Mouse (Mus musculus): ENCODE results near the gene Dhodh. TPM values are rescaled to one million over a fixed set of nuclear protein-coding genes. Genes with fewer than 3 reads are reported as not detected.
A peak's percentile ranks its signal among the peaks of the same experiment; 100 is the strongest.

The Dhodh gene
- 10 to 100 TPM; 14.1 to 18.7 TPM for total RNA-seq (2021)

DNA sequence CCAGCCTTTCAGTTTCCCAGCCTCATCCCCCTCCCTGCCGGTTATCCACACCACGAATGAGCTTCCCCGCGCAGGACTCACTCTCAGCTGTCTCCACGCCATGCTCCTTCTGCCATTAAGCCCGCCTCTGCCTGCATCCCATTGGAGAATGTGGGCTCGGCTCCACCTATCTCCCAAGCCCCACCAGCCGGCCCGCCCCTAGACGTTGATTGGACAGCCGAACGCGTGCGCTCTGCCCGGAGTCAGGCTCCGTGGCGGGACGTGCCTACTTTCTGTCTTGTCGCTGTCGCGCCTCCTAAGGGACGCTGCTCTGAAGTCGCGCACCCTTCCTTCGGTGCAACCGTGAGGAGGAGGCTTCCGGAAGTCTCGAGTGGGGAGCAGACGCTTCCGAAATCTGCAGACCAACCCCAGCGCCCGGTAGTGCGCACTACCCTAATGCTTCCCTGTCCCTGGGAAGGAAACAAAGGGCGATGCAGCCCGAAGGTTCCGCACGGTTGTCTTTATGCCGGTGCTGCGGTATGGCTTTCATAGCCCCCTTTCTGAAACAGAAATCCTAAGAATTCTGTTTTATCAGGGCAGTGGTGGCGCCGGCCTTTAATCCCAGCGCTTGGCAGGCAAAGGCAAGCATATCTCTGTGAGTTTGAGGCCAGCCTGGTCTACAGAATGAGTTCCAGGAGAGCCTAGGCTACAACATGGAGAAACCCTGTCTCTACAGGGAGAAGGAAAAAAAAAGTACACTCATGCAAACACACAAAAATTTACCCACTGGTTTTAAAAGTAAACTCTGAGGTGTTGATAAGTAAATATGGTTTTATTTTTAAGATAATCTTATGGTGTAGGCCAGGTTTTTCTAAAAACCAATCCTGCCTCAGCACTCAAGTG is at the start of gene Dhodh:
TSS of gene Dhodh (minus strand) at position 403 of the 882 bp plus-strand sequence.
- intact Hi-C loops (cut with DNase I), result loop anchor here (2.0 to 5.0 kb wide), 3 partner anchors 42 to 99 kb away; partner anchors contain the start of genes Ist1 and Zfp821
- peak; percentile 97 to 98 for DNase-seq

DNA sequence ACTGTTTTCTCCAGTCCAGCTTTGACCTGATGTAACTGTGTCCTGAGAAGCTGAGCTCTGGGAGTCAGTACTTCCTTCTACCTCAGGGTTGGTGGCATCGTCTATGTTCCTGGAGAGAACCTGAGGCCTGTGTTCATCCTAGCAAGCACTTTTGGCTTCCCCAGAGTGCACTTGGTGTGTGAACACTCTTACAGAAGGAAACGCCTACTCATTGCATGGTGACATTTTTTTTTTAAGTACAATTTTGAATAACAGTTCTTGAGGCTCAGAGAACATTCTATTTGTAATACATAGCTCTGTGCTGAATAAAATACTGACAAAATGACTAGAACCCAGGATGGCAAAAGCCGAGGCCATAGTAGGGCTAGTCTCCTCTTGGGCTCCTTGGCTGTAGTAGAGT is 48.4 kb upstream of the Dhodh start:
- intact Hi-C loops (cut with DNase I), result no loop called here
- no peak for DNase-seq

DNA sequence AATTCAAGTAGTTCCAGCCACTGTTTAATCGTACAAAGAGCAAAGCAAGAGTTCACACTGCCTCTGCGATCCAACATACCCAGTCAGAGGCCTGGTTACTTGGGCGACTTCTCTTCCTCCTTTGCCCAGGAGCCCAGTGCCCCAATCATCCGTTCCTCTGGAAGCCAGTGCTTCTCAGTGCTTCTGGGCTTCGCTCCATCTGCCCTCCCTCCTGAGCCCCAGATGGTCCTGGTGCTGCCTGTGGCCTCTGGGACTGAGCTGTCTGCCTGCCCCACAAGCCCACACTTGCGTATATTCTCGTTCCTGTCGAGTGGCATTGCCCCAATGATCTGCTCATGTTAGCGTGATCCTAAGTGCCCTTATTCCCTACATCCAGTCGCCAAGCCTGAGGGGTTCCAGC is 42.3 kb upstream of the Dhodh start:
- no peak for DNase-seq
- intact Hi-C loops (cut with DNase I), result no loop called here

DNA sequence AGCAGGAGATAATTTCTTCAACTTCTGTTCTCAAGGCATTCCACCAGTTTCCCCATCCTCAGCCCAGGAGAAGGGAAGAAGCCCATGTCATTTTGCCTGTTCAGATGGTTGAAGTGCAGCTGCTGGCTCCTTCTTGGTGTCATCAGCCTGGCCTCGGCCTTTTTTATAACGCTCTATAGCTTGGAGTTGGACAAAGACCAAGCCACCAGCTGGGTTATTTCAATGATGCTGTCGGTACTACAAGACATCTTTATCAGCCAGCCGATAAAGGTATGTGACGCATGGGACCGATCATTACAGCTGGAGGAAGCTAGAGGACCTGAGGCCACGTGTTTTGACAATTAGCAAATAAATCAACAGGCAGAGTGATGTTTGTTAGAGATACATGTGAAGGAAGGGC is 40.0 kb upstream of the Dhodh start:
- DNase-seq, result no peak
- intact Hi-C loops (cut with DNase I), result no loop called here

DNA sequence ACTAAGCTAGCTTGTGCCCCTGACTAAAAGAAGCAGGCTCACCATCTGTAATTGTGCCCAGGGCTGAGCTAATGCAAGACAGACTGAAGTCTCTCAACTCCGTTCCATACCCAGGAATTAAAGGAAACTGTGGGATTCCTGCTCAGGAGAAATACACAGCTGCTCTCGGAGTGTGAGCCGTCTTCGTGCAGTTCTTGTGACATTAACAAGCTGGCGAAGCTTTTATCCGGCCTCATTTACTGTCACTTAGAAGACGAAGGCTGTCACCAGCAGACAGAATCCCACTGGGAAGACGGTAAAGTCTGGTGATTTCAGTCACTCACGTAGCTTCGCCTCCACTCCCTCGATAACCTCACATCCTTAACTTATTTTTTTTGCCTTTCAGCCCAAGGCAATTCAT is 38.9 kb upstream of the Dhodh start:
- no peak for DNase-seq
- intact Hi-C loops (cut with DNase I), result no loop called here

DNA sequence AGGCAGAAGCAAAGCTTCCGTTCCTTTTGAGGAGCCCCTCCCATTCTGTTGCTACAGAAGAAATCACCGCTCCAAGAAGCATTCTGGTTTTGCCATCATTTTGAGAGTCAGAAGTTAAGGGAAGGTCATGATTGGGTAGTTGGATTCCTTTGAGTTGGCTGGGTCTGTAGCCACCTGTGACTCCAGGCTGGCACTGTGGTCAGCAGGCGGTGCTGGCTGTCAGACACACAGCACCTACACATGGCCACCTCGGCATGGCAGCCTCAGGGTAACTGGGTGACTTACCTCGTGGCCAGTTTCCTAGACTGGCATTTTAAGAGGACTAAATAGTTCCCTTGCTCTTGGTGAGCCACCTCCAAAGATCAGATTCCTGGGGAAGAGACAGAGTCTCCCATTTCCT is 32.8 kb upstream of the Dhodh start:
- intact Hi-C loops (cut with DNase I), result no loop called here

DNA sequence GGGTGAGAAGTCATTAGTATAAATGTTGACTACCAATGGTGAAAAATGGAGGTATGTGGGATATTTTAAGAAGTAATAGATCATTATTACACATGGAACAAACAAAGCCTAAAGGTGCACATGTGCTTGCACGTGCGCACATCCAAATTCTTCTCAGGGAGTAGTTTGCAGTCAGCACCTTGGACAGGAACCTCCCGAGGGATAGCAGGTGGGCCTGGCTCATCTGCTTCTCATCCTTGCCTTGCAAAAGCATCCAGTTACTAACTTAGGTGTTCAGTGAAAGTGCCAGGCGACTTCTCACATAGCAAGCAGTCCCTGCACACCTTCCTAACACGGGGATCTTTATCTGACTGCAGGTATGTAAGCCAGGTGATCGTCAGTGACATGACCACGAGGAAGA is 31.9 kb upstream of the Dhodh start:
- no peak for DNase-seq

More for the DNA sequence above, 32.8 kb upstream of the Dhodh start:
- no peak for DNase-seq

DNA sequence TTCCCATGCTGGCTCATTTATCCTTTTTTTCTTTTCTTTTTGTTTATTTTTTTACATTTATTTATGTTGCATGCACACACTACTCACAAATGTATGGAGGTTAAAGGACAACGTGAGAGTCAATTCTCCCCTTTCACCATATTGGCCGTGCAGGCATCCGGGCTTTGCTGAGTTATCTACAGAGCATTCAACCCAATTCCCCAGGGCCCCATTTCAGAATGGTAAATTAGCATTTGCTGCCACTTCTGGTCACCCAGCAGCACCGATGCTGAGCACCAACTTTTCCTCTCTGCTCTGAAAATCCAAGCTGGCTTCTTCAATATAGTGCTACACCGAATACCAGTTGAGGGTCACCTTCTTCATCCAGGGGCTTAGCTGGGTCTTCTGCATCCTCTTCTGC is 30.4 kb upstream of the Dhodh start:
- intact Hi-C loops (cut with DNase I), result no loop called here
- DNase-seq, result no peak

More for the DNA sequence above, 31.9 kb upstream of the Dhodh start:
- intact Hi-C loops (cut with DNase I), result no loop called here

DNA sequence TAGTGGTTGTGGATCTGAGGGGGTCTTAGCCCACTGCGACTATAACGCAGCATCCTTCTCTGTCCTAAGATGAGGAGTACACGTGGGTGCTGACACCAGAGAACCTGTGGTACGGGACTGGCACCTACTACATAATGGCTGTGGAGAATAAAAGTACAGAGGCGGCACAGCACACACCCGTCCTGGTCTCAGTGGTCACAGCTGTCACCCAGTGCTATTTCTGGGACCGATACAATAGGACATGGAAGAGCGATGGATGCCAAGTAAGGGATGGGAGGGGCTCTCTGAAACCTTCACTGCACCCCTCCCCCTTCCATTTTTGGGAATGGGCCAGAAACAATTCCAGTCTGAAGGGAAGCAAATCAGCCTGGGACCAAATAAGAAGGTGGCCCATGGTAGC is 26.7 kb upstream of the Dhodh start:
- intact Hi-C loops (cut with DNase I), result no loop called here
- DNase-seq, result no peak

DNA sequence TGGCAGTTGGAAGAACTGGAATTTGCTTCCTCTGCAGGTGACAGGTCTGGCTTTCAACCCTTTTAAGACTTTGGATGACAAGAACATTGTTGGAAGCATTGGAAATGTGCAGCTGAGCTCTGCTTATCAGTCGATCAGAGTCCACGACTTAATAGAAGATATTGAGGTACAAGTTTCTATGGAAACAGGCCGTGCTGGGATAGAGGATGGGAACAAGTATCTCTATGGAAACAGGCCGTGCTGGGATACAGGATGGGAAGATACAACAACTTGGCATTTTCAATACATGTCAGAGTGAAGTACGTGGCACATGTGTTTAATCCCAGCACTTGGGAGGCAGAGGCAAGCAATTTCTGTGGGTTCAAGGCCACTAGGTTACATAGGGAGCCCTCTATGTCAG is 24.0 kb upstream of the Dhodh start:
- DNase-seq, result no peak

DNA sequence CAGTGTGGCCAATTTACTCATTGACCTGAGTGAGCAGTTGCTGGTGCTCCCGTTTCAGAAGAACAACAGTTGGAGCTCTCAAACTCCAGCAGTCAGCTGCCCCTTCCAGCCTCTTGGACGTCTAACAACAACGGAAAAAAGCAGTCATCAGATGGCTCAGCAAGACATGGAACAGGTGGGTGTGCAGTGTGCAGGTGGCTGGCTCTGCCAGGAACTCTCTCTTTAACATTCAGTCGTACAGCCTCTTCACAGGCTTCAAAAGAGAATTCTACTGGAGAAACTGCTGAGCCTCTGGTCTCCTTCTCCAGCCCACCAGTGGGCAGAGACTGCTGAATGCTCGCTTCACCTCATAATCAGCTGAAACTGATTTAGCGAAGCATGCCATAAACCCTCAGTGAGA is 20.2 kb upstream of the Dhodh start:
- intact Hi-C loops (cut with DNase I), result no loop called here
- DNase-seq, result no peak

More for the DNA sequence above, 24.0 kb upstream of the Dhodh start:
- intact Hi-C loops (cut with DNase I), result no loop called here

DNA sequence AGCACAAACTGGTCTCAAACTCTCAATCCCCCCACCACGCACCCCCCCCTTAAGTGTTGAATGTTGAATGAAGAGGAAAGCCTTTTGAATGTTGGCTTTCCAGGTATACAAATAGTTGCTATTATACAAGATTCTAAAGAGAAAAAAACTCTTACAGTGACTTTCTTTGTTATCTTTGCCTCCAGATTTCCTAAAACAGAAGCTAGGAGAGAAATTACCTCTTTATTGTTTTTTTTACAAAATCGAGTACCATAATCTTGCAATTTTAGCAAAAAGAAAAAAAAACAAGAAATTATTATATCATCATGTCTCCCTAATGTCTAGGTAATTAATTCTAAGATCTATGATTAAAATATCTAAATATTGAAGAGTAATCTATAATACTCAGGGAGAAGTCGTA is 7.1 kb upstream of the Dhodh start:
- intact Hi-C loops (cut with DNase I), result no loop called here
- DNase-seq, result no peak

DNA sequence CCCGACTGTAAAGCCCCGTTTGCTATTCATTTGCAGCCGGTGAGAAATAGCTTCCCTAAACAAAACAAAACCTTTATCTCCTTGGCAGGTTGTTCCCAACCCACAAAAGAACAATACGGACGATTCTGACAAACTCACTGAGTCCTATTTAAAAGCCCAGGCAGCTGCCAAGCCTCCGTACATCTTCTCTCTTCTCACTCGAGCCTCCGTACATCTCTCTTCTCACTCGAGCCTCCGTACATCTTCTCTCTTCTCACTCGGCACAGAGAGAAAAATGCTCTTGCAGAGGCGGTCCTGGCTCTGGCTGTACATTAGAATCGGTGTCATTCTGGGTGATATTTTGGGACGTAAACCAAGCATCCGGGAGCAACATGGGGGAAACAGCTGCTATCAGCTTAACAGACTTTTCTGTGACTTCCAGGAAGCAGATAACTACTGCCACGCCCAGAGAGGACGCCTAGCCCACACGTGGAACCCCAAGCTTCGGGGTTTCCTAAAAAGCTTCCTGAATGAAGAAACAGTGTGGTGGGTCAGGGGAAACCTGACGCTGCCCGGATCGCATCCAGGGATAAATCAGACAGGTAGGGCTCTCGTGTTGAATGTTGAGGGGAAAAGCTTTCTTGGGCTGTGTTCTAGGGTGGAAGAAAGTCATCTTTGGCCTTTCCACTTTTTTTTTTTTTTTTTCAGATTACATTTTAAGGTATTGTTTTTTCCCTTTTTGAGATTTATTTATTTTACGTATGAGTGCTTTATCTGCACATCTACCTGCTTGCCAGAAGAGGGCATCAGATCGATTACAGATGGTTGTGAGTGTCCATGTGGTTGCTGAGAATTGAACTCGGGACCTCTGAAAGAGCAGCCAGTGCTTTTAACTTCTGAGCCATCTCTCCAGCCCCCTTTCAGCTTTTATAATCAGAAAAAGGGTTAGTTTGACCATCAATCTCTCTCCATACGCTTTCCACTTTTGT is 6.1 kb upstream of the Dhodh start, which contains the start of gene Pkd1l3:
TSS of gene Pkd1l3 (plus strand) at position 275 of the 968 bp plus-strand sequence.
- no peak for DNase-seq
- intact Hi-C loops (cut with DNase I), result loop anchor here (5.0 kb wide), 1 partner anchor 163 kb away; the partner anchor contains the start of gene Ap1g1

DNA sequence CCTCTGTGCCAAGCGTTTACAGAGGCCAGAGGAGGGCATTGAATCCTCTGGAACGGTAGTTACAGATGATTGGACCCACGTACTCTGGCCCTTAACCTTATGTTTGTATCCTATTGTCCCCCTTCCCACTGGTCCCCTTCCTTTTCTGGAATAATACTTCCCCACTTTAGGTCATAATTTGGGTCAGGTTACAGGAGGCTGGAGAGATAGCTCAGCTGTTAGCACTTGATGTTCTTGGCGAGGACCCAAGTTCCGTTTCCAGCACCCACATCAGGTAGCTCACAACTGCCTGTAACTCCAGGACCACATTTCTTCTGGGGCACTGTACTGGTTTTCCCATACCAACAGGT is 655 bp upstream of the Dhodh start:
- DNase-seq, result peak; percentile 33 to 34
- intact Hi-C loops (cut with DNase I), result loop anchor here (2.0 to 5.0 kb wide), 3 partner anchors 42 to 98 kb away; partner anchors contain the start of genes Ist1 and Zfp821

DNA sequence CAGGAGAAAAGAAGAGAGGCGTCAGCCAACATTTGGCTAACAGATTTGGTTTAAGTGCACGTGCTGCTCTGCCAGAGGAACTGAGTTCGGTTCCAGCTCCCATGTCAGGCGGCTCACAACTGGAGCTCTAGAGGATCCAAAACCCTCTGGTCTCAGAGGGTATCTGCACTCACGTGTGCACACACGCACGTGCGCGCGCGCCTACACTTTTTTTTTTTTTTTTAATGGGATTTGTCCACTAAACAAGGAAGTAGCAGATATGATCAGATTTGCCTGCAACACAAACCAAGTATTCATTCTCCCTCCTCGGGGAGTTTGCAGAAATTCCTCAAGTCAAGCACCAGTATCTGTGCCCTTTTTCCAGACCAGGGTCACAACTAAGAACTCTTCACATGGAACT is 823 bp downstream of the Dhodh start:
- intact Hi-C loops (cut with DNase I), result loop anchor here (2.0 to 5.0 kb wide), 3 partner anchors 41 to 100 kb away; partner anchors contain the start of genes Ist1 and Zfp821
- no peak for DNase-seq

DNA sequence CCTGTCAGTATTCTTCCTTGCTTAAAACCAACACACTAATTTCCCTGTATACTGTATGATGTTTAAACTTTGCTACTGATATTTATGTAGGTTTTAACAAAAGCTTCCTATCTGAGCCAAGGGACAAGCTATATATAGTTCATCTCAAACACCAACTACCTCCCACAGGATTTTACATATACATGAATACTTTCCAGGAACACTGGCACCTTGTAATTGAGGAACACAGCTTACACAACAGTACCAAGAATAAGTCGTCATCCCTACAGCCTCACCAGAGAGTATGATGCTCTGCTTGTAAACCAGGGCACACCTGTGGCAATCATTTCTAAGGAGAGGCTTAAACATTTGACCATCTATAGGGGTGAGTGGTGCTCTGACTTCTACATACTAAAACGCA is 1.7 kb downstream of the Dhodh start:
- intact Hi-C loops (cut with DNase I), result loop anchor here (5.0 kb wide), 2 partner anchors 86 to 101 kb away; partner anchors contain the start of genes Ist1 and Zfp821
- no peak for DNase-seq

DNA sequence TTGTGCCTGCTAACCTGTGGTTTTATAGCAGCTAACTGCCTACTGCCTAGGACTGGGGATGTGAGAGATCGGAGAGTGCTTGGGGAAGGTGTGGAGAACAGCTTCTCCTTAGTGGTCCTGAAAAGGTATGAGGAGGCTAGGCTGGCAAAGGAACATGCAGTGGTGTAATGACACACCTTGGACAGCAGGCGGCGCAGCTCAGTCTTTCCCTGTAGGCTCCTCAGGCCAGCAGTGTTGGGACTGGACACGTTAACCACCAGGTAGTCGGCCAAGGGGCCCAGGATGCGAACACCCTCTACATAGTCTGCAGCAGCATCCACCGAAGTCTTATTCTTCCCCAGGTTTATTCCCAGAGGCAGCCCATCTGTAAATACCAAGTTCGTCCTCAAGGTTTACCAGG is 12.6 kb downstream of the Dhodh start:
- intact Hi-C loops (cut with DNase I), result no loop called here
- peak; percentile 29 to 69 for DNase-seq

DNA sequence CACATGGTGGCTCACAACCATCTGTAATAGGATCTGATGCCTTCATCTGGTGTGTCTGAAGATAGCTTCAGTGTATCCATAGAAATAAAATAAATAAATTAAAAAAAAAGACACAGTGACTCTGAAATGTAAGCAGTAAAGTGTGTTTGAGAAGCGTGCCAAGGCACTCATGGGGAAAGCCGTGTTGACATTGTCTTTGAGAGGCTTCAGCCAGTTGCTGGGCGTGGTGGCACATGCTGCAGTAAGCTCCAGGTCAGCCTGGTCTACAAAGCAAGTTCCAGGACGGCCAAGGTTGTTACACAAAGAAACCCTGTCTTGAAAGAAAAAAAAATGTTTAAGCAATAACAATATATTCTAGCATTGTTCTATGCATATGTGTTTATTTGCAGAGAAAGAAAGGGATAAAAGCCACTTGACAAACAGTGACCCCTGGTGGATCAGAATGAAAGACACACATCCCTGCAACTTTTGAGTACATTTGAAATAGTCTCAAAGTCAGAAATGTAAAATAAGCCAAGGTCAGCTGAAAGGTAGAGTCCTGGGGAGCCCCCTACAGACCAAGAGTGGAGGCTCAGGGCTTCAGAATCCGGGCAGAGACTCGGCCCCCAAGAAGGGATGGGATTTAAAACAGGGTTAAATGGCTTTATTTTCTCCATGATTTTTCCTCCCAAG is 15.2 kb downstream of the Dhodh start:
- peak in 1 of 2 experiments; percentile 27 for DNase-seq
- intact Hi-C loops (cut with DNase I), result no loop called here

DNA sequence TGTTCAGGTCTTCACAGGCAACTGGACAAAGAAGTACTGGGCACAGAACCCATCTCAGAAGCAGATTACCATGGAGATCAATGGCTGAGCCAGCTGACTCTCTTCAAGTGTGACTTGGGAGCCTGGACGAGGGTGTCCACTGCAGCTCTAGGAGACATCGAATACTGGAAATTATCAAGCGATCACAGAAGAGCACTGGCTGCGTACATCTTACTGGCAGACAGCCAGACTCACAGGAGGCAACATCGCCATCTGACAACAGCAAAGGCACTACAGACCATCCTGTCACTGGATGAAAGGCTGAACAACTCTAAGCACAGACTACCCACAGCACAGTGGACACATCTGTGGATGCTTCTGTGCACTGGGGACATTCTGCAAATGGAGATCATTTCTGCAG is 16.3 kb downstream of the Dhodh start:
- no peak for DNase-seq
- intact Hi-C loops (cut with DNase I), result no loop called here

DNA sequence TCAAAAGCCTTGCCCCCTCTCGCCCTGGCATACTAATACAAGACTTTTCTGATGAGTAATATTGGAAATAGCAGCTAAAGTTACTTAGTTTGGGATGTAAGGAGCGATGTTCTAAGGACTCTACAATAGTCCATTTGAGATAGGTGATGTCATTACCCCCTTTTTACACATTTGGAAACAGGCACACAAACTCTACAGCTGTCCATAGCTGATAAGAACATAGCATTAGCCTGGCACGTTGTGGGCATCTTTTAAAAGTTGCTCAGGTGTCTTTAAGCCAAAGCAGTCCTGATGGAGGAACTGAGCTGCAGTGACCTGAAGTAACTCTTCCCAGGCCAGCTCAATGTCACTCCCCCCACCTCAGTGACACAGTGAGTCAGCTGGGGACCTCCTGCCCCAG is 17.1 kb downstream of the Dhodh start:
- no peak for DNase-seq
- intact Hi-C loops (cut with DNase I), result no loop called here

All from heart, postnatal 10 days (tissue).